Mouse (Mus musculus): ENCODE results near the gene Snx20. TPM values are rescaled to one million over a fixed set of nuclear protein-coding genes. Genes with fewer than 3 reads are reported as not detected.

Snx20 gene
- total RNA-seq, 4 experiments from 2014 or later: 0.21 to 0.52 TPM; not detected in 2

GRCm38 (mm10) chr8:88642734-88643564 is 7.0 kb upstream of the Snx20 start:
- DNase-seq (ENCODE audit: low spot score in 2 of 2): no peak

- DNase-seq (ENCODE audit: low spot score in 2 of 2): no peak
Measured at GRCm38 (mm10) chr8:88638908-88639307, 3.0 kb upstream of the Snx20 start.

- no peak for DNase-seq (ENCODE audit: low spot score in 2 of 2)
Measured at GRCm38 (mm10) chr8:88637092-88638000, 1.4 kb upstream of the Snx20 start.

- DNase-seq (ENCODE audit: low spot score in 2 of 2): no peak
Measured at GRCm38 (mm10) chr8:88633343-88633765, 2.6 kb downstream of the Snx20 start.

- DNase-seq (ENCODE audit: low spot score in 2 of 2): no peak
Measured at GRCm38 (mm10) chr8:88631081-88631480, 4.8 kb downstream of the Snx20 start.

GRCm38 (mm10) chr8:88630225-88630624 is 5.7 kb downstream of the Snx20 start:
- no peak for DNase-seq (ENCODE audit: low spot score in 2 of 2)

GRCm38 (mm10) chr8:88628001-88628774 is 7.7 kb downstream of the Snx20 start:
- no peak for DNase-seq (ENCODE audit: low spot score in 2 of 2)

GRCm38 (mm10) chr8:88627265-88627991 is 8.5 kb downstream of the Snx20 start:
- DNase-seq (ENCODE audit: low spot score in 2 of 2): peak; percentile 45 to 69

- DNase-seq (ENCODE audit: low spot score in 2 of 2): no peak
Measured at GRCm38 (mm10) chr8:88626940-88627264, 9.0 kb downstream of the Snx20 start.

GRCm38 (mm10) chr8:88626433-88626832 is 9.5 kb downstream of the Snx20 start:
- no peak for DNase-seq (ENCODE audit: low spot score in 2 of 2)

- no peak for DNase-seq (ENCODE audit: low spot score in 2 of 2)
Measured at GRCm38 (mm10) chr8:88624276-88624675, 11.7 kb downstream of the Snx20 start.

- no peak for DNase-seq (ENCODE audit: low spot score in 2 of 2)
Measured at GRCm38 (mm10) chr8:88623351-88623750, 12.6 kb downstream of the Snx20 start.

GRCm38 (mm10) chr8:88621408-88621807 is 14.5 kb downstream of the Snx20 start:
- peak; percentile 36 to 54 for DNase-seq (ENCODE audit: low spot score in 2 of 2)

- DNase-seq (ENCODE audit: low spot score in 2 of 2): no peak
Measured at GRCm38 (mm10) chr8:88620931-88621330, 15.0 kb downstream of the Snx20 start.

GRCm38 (mm10) chr8:88619513-88619912 is 16.4 kb downstream of the Snx20 start:
- DNase-seq (ENCODE audit: low spot score in 2 of 2): no peak

GRCm38 (mm10) chr8:88618612-88619011 is 17.3 kb downstream of the Snx20 start:
- DNase-seq (ENCODE audit: low spot score in 2 of 2): no peak

- DNase-seq (ENCODE audit: low spot score in 2 of 2): no peak
Measured at GRCm38 (mm10) chr8:88614981-88615380, 20.9 kb downstream of the Snx20 start.

GRCm38 (mm10) chr8:88610271-88610670 is 25.7 kb downstream of the Snx20 start:
- no peak for DNase-seq (ENCODE audit: low spot score in 2 of 2)

- DNase-seq (ENCODE audit: low spot score in 2 of 2): no peak
Measured at GRCm38 (mm10) chr8:88609036-88609435, 26.9 kb downstream of the Snx20 start.

GRCm38 (mm10) chr8:88605361-88606040 is 30.4 kb downstream of the Snx20 start:
- DNase-seq (ENCODE audit: low spot score in 2 of 2): no peak
